Mouse (Mus musculus) neural tube, embryonic 12.5 days (tissue): ENCODE data around the gene Efs. TPM values are rescaled to one million over a fixed set of nuclear protein-coding genes. Genes with fewer than 3 reads are reported as not detected.

ENCODE experiments used
- ATAC-seq: fragments of 200-750 bp; cut with Nextera tagmentation; 2 replicates; pipeline ENCODE4 v1.8.0; 2017; ENCODE audit warnings: low read depth, mild to moderate bottlenecking, moderate TSS enrichment, moderate library complexity; ENCODE audit not compliant: low FRiP score
- H3K27ac ChIP-seq: fragments of 300-500 bp; sonication (generic); 2 replicates; pipeline ENCODE4 v1.5.1; 2016
- H3K27me3 ChIP-seq: fragments of 300-500 bp; sonication (generic); replicated peaks from 2 replicates; pipeline ENCODE4 v1.6.1; 2016; ENCODE audit warnings: mild to moderate bottlenecking
- H3K36me3 ChIP-seq: fragments of 300-500 bp; sonication (generic); 2 replicates; pipeline ENCODE4 v1.6.1; 2016; ENCODE audit warnings: mild to moderate bottlenecking
- H3K4me1 ChIP-seq: fragments of 300-500 bp; sonication (generic); 2 replicates; pipeline ENCODE4 v1.6.1; 2016
- H3K4me2 ChIP-seq: fragments of 300-500 bp; sonication (generic); replicated peaks from 2 replicates; pipeline ENCODE4 v1.6.1; 2016; ENCODE audit warnings: mild to moderate bottlenecking
- H3K4me3 ChIP-seq: fragments of 300-500 bp; sonication (generic); 2 replicates; pipeline ENCODE4 v1.5.1; 2016
- H3K9ac ChIP-seq: fragments of 300-500 bp; sonication (generic); 2 replicates; pipeline ENCODE4 v1.6.1; 2016; ENCODE audit warnings: mild to moderate bottlenecking
- H3K9me3 ChIP-seq: fragments of 300-500 bp; sonication (generic); 2 replicates; pipeline ENCODE4 v1.6.1; 2016; ENCODE audit warnings: mild to moderate bottlenecking
- WGBS: fragments of 180-500 bp; shearing (Covaris S2); methylation state at CpG from one replicate; pipeline ENCODE4 v1.1.7; 2016; 5-methylcytosine and 5-hydroxymethylcytosine counted together
- microRNA counts: library from miRNA; unstranded; fragments of <30 nt; microRNA quantifications from one replicate; lab custom pipeline; 2017
- microRNA-seq: library from miRNA; unstranded; fragments of <30 nt; microRNA quantifications from one replicate; pipeline ENCODE4, GENCODE M21; 2017
- polyA plus RNA-seq: library from polyadenylated mRNA; unstranded; fragments of >200 nt; fragmentation: Nextera tagmentation; extraction: Ambion mirVana; gene quantifications from 2 replicates; pipeline ENCODE4 v1.2.1, GENCODE M21; 2016

Efs gene
- polyA plus RNA-seq, 1 experiment from 2014 or later: 31.2 TPM

GRCm38 (mm10) chr14:54876539-54877047 lies 49.3 kb downstream of the Efs start:
- H3K27ac ChIP-seq: peak overlapping the region; percentile 64
- under 1% methylated on average over 67 of the region's 72 CpGs for WGBS
- peak; percentile 92 for ATAC-seq
- peak overlapping the region; percentile 99 for H3K4me2 ChIP-seq
- H3K4me3 ChIP-seq: peak overlapping the region; percentile 77
- peaks cover 14% of the 10 kb centered on the region for H3K4me1 ChIP-seq
- H3K27me3 ChIP-seq: no peaks in the 10 kb centered on the region
- H3K36me3 ChIP-seq: no peaks in the 10 kb centered on the region
- no peaks in the 10 kb centered on the region for H3K9me3 ChIP-seq
- H3K9ac ChIP-seq: peak overlapping the region; percentile 81

GRCm38 (mm10) chr14:54875844-54876538 lies 49.9 kb downstream of the Efs start:
- Histone ChIP-seq H3K27ac (peak overlapping the region; percentile 64), H3K36me3 (no peaks in the 10 kb centered on the region), H3K27me3 (no peaks in the 10 kb centered on the region), H3K9me3 (no peaks in the 10 kb centered on the region), H3K9ac (peak overlapping the region; percentile 81), H3K4me1 (peaks cover 14% of the 10 kb centered on the region), H3K4me3 (peak overlapping the region; percentile 77), H3K4me2 (peak overlapping the region; percentile 99)
- ATAC-seq: peak; percentile 57
- 2% methylated on average over 36 of the region's 36 CpGs for WGBS

- Histone ChIP-seq H3K4me2 (no peak overlapping the region), H3K4me3 (no peak overlapping the region), H3K27ac (no peak overlapping the region)
These were observed 51.8 kb downstream of the Efs start for GRCm38 (mm10) chr14:54874165-54874564.

GRCm38 (mm10) chr14:54870861-54871260 lies 55.1 kb downstream of the Efs start, which contains the start of gene Homez:
Gene Homez (minus strand): TSS chr14:54870961.
- ATAC-seq: no peak

More at GRCm38 (mm10) chr14:54874165-54874564, 51.8 kb downstream of the Efs start:
- Histone ChIP-seq H3K4me1 (peaks cover 14% of the 10 kb centered on the region), H3K27me3 (no peaks in the 10 kb centered on the region), H3K36me3 (no peaks in the 10 kb centered on the region), H3K9me3 (no peaks in the 10 kb centered on the region), H3K9ac (no peak overlapping the region)
- no peak for ATAC-seq
- whole genome bisulfite sequencing: 96% methylated on average over 3 of the region's 3 CpGs

GRCm38 (mm10) chr14:54868026-54868425 lies 57.9 kb downstream of the Efs start:
- Histone ChIP-seq H3K9ac (no peak overlapping the region), H3K4me3 (no peak overlapping the region), H3K4me2 (no peak overlapping the region), H3K9me3 (no peaks in the 10 kb centered on the region), H3K27me3 (no peaks in the 10 kb centered on the region), H3K36me3 (no peaks in the 10 kb centered on the region), H3K27ac (no peak overlapping the region), H3K4me1 (peaks cover 5% of the 10 kb centered on the region; the same call in 1 of the 2 replicates)
- ATAC-seq: no peak
- WGBS: 84% methylated on average over 4 of the region's 4 CpGs

More at GRCm38 (mm10) chr14:54870861-54871260, 55.1 kb downstream of the Efs start, which contains the start of gene Homez:
- Histone ChIP-seq H3K4me2 (no peak within 1 kb of the TSS), H3K27ac (no peak within 1 kb of the TSS), H3K4me1 (peaks cover 6% of the 10 kb centered on the region), H3K27me3 (no peaks in the 10 kb centered on the region), H3K4me3 (no peak within 1 kb of the TSS), H3K9ac (no peak within 1 kb of the TSS), H3K9me3 (no peaks in the 10 kb centered on the region), H3K36me3 (no peaks in the 10 kb centered on the region)
- WGBS: 87% methylated on average over 5 of the region's 5 CpGs

- ATAC-seq: no peak
- Histone ChIP-seq H3K27ac (no peak overlapping the region), H3K4me2 (no peak overlapping the region), H3K9ac (no peak overlapping the region), H3K9me3 (no peaks in the 10 kb centered on the region), H3K4me3 (no peak overlapping the region), H3K4me1 (peaks cover 5% of the 10 kb centered on the region; the same call in 1 of the 2 replicates), H3K36me3 (no peaks in the 10 kb centered on the region), H3K27me3 (no peaks in the 10 kb centered on the region)
- WGBS: 55% methylated on average over 5 of the region's 5 CpGs
These were observed 59.0 kb downstream of the Efs start for GRCm38 (mm10) chr14:54866936-54867335.

MicroRNA genes within 50 kb of the gene (microRNA counts, 519-probe panel; counts per million panel counts)
- microRNA mmu-miR-208a (lab: Ali Mortazavi, UCI): 342 counts per million, percentile 67 among the panel's probes with 10 or more counts
- microRNA mmu-miR-208b (lab: Ali Mortazavi, UCI): 342 counts per million, percentile 67 among the panel's probes with 10 or more counts

Small RNA genes within 50 kb of the gene (microRNA-seq; reads per million reads assigned to microRNA genes)
- gene Mir208a (9.4 reads per million, percentile 22 among the genes with 10 or more reads in this experiment), gene Mir208b (50.0 reads per million, percentile 43 among the genes with 10 or more reads in this experiment)

Other genes starting within 250 kb of the Efs start
- 92.0 and 93.3 TPM in 2 replicates for gene 1700123O20Rik, start 239.9 kb downstream of the Efs start, polyA plus RNA-seq
- gene Acin1, start 239.2 kb downstream of the Efs start, polyA plus RNA-seq: 140 and 167 TPM in 2 replicates
- gene Gm29776, start 227.3 kb downstream of the Efs start, polyA plus RNA-seq: 0.10 and 0.17 TPM in 2 replicates
- 0.15 TPM in 1 of 2 replicates, not detected in the other for gene Cebpe, start 214.0 kb downstream of the Efs start, polyA plus RNA-seq
- 3.1 and 3.7 TPM in 2 replicates for gene Slc7a8, start 144.2 kb downstream of the Efs start, polyA plus RNA-seq
- not detected in 2 replicates for gene Rnf212b, start 112.0 kb downstream of the Efs start, polyA plus RNA-seq
- 15.7 and 16.6 TPM in 2 replicates for gene Homez, start 55.2 kb downstream of the Efs start, polyA plus RNA-seq
- gene Ppp1r3e, start 48.6 kb downstream of the Efs start, polyA plus RNA-seq: 1.1 and 1.4 TPM in 2 replicates
- gene Bcl2l2, start 42.7 kb downstream of the Efs start, polyA plus RNA-seq: 3.8 and 4.1 TPM in 2 replicates
- not detected in 2 replicates for gene Gm20521, start 42.7 kb downstream of the Efs start, polyA plus RNA-seq
- gene Pabpn1, start 33.6 kb downstream of the Efs start, polyA plus RNA-seq: 214 and 236 TPM in 2 replicates
- 126 and 131 TPM in 2 replicates for gene Slc22a17, start 13.0 kb downstream of the Efs start, polyA plus RNA-seq
- 0.19 and 0.48 TPM in 2 replicates for gene Il25, start 6.6 kb upstream of the Efs start, polyA plus RNA-seq
- gene Cmtm5, start 10.1 kb upstream of the Efs start, polyA plus RNA-seq: 6.7 and 7.2 TPM in 2 replicates
- 2.9 and 3.8 TPM in 2 replicates for gene Myh6, start 40.8 kb upstream of the Efs start, polyA plus RNA-seq
- gene Gm17428, start 50.8 kb upstream of the Efs start, polyA plus RNA-seq: not detected in 2 replicates
- gene Myh7, start 68.5 kb upstream of the Efs start, polyA plus RNA-seq: 7.0 and 11.3 TPM in 2 replicates
- gene Ngdn, start 89.3 kb upstream of the Efs start, polyA plus RNA-seq: 64.1 and 69.1 TPM in 2 replicates
- 29.4 and 34.4 TPM in 2 replicates for gene Zfhx2, start 166.2 kb upstream of the Efs start, polyA plus RNA-seq
- gene Thtpa, start 168.7 kb upstream of the Efs start, polyA plus RNA-seq: 25.7 and 26.5 TPM in 2 replicates
- gene Ap1g2, start 180.5 kb upstream of the Efs start, polyA plus RNA-seq: 7.6 and 12.0 TPM in 2 replicates
- gene Jph4, start 190.8 kb upstream of the Efs start, polyA plus RNA-seq: 12.3 and 13.8 TPM in 2 replicates